Mouse (Mus musculus) heart, postnatal 0 days (tissue): Measurements from ENCODE around the gene Stac. TPM values are rescaled to one million over a fixed set of nuclear protein-coding genes. Genes with fewer than 3 reads are reported as not detected.

ENCODE experiments used
- ATAC-seq: fragments of 200-750 bp; cut with Nextera tagmentation; 2 replicates; pipeline ENCODE4 v1.8.0; 2017; ENCODE audit warnings: low read depth, moderate number of reproducible peaks, moderate library complexity; ENCODE audit not compliant: insufficient read depth
- DNase-seq: peaks from one replicate; pipeline ENCODE4 v3.0.0-alpha.2; 2016; ENCODE audit warnings: low spot score
- H3K27ac ChIP-seq: fragments of 300-500 bp; sonication (generic); 2 replicates; pipeline ENCODE4 v1.5.1; 2014; ENCODE audit warnings: low read depth, mild to moderate bottlenecking
- H3K27me3 ChIP-seq: fragments of 300-500 bp; sonication (generic); 2 replicates; pipeline ENCODE4 v1.6.1; 2014; ENCODE audit warnings: low read length, mixed read lengths; ENCODE audit not compliant: control insufficient read depth, insufficient read depth
- H3K36me3 ChIP-seq: fragments of 300-500 bp; sonication (generic); replicated peaks from 2 replicates; pipeline ENCODE4 v1.6.1; 2014; ENCODE audit warnings: low read length, mixed read lengths; ENCODE audit not compliant: control insufficient read depth, insufficient read depth
- H3K4me1 ChIP-seq: fragments of 300-500 bp; sonication (generic); 2 replicates; pipeline ENCODE4 v1.6.1; 2014; ENCODE audit warnings: antibody characterized with exemption; ENCODE audit not compliant: control insufficient read depth, insufficient read depth
- H3K4me2 ChIP-seq: fragments of 300-500 bp; sonication (generic); 2 replicates; pipeline ENCODE4 v1.6.1; 2014; ENCODE audit warnings: low read depth, mild to moderate bottlenecking, low read length, moderate library complexity
- H3K4me3 ChIP-seq: fragments of 300-500 bp; sonication (generic); 2 replicates; pipeline ENCODE4 v1.5.1; 2014; ENCODE audit warnings: low read depth, low read length
- H3K9ac ChIP-seq: fragments of 300-500 bp; sonication (generic); replicated peaks from 2 replicates; pipeline ENCODE4 v1.6.1; 2014; ENCODE audit warnings: low read depth, low read length, mixed read lengths
- H3K9me3 ChIP-seq: fragments of 300-500 bp; sonication (generic); replicated peaks from 2 replicates; pipeline ENCODE4 v1.6.1; 2016; ENCODE audit warnings: low read length; ENCODE audit not compliant: control insufficient read depth
- CTCF ChIP-seq: IDR thresholded peaks from 2 replicates; pipeline ENCODE4 v1.5.1; 2016; ENCODE audit warnings: antibody characterized with exemption, control low read depth, low read depth
- EP300 ChIP-seq: IDR thresholded peaks from 2 replicates; pipeline ENCODE4 v1.6.1; 2016; ENCODE audit warnings: antibody characterized with exemption, low read depth
- WGBS: fragments of 180-500 bp; shearing (Covaris S2); extraction: QIAGEN DNeasy Blood & Tissue Kit; methylation state at CpG from one replicate; pipeline ENCODE4 v1.1.7; 2014; 5-methylcytosine and 5-hydroxymethylcytosine counted together
- polyA plus RNA-seq: library from polyadenylated mRNA; unstranded; fragments of >200 nt; fragmentation: Nextera tagmentation; extraction: Ambion mirVana; gene quantifications from 2 replicates; pipeline ENCODE4 v1.2.1, GENCODE M21; 2015
- total RNA-seq: library from RNA; depleted of rRNA; stranded (reverse); fragments of >200 nt; gene quantifications from 2 replicates; pipeline ENCODE4 v1.2.3, GENCODE M21; 2014; ENCODE audit warnings: low replicate concordance

Gene Stac
- total and polyA plus RNA-seq, 2 experiments from 2014 or later = 0.15 to 0.53 TPM

- Histone ChIP-seq H3K9me3 (no peaks in the 10 kb centered on the region), H3K4me2 (no peak overlapping the region), H3K27me3 (no peaks in the 10 kb centered on the region), H3K4me3 (no peak overlapping the region), H3K9ac (no peak overlapping the region), H3K4me1 (no peaks in the 10 kb centered on the region), H3K36me3 (no peaks in the 10 kb centered on the region), H3K27ac (no peak overlapping the region)
- WGBS = 62% methylated on average over 9 of the region's 9 CpGs
- DNase-seq = no peak
- ATAC-seq = no peak
- TF ChIP-seq EP300 (no peak), CTCF (no peak)
Measured at GRCm38 (mm10) chr9:111731939-111732670, 42.0 kb upstream of the Stac start.

- TF ChIP-seq EP300 (no peak), CTCF (no peak)
- H3K27ac ChIP-seq = no peak overlapping the region
- no peak for ATAC-seq
Measured at GRCm38 (mm10) chr9:111724981-111725593, 34.9 kb upstream of the Stac start.

GRCm38 (mm10) chr9:111714457-111714856, 24.3 kb upstream of the Stac start:
- H3K4me3 ChIP-seq = no peak overlapping the region
- ATAC-seq (no peak), DNase-seq (no peak)
- H3K4me2 ChIP-seq = no peak overlapping the region
- H3K27ac ChIP-seq = no peak overlapping the region
- H3K27me3 ChIP-seq = no peaks in the 10 kb centered on the region
- WGBS = 63% methylated on average over 3 of the region's 3 CpGs
- no peak for TF ChIP-seq CTCF
- H3K9ac ChIP-seq = no peak overlapping the region
- H3K36me3 ChIP-seq = no peaks in the 10 kb centered on the region
- H3K9me3 ChIP-seq = no peaks in the 10 kb centered on the region
- H3K4me1 ChIP-seq = no peaks in the 10 kb centered on the region

More at GRCm38 (mm10) chr9:111724981-111725593, 34.9 kb upstream of the Stac start:
- Histone ChIP-seq H3K4me2 (no peak overlapping the region), H3K36me3 (no peaks in the 10 kb centered on the region), H3K4me3 (no peak overlapping the region), H3K9ac (no peak overlapping the region), H3K9me3 (no peaks in the 10 kb centered on the region), H3K27me3 (no peaks in the 10 kb centered on the region), H3K4me1 (no peaks in the 10 kb centered on the region)
- DNase-seq = no peak
- 44% methylated on average over 5 of the region's 5 CpGs for WGBS

- H3K9me3 ChIP-seq = no peaks in the 10 kb centered on the region
- TF ChIP-seq CTCF = no peak
- TF ChIP-seq EP300 = no peak
- no peak for ATAC-seq
- no peaks in the 10 kb centered on the region for H3K4me1 ChIP-seq
- H3K27me3 ChIP-seq = no peaks in the 10 kb centered on the region
- 42% methylated on average over 2 of the region's 2 CpGs for WGBS
- H3K36me3 ChIP-seq = no peaks in the 10 kb centered on the region
- no peak overlapping the region for H3K9ac ChIP-seq
- H3K27ac ChIP-seq = no peak overlapping the region
- H3K4me3 ChIP-seq = no peak overlapping the region
- DNase-seq = no peak
- no peak overlapping the region for H3K4me2 ChIP-seq
Measured at GRCm38 (mm10) chr9:111700101-111700500, 10.0 kb upstream of the Stac start.

GRCm38 (mm10) chr9:111690484-111690855, 322 bp upstream of the Stac start:
- ATAC-seq (no peak), DNase-seq (no peak)
- 18% methylated on average over 6 of the region's 6 CpGs for WGBS
- Histone ChIP-seq H3K4me2 (peak overlapping the region; percentile 84), H3K9me3 (no peaks in the 10 kb centered on the region), H3K36me3 (no peaks in the 10 kb centered on the region), H3K9ac (0 out of 2 replicates have a peak overlapping the region, but pooled peaks have one; percentile 20), H3K4me1 (0 out of 2 replicates have a peak, but pooled peaks cover 6% of the 10 kb centered on the region), H3K4me3 (peak overlapping the region; percentile 51), H3K27ac (no peak overlapping the region), H3K27me3 (peaks cover 28% of the 10 kb centered on the region)
- no peak for TF ChIP-seq CTCF
- no peak for TF ChIP-seq EP300
